Mouse (Mus musculus) frontal cortex, postnatal 14 days (tissue): ENCODE results near the gene Cadps2.

Experiments used
- DNase-seq, 2 experiments: peaks; one replicate each; pipeline ENCODE4 v3.0.0; 2022; ENCODE audit warnings: low spot score in 2 of 2

Cadps2 gene

GRCm38 (mm10) chr6:23839009-23839811 is at the start of gene Cadps2:
Gene Cadps2, minus strand, starts transcription at chr6:23839421.
- DNase-seq = peak in 1 of 2 experiments; percentile 22

- peak in 1 of 2 experiments; percentile 6 for DNase-seq
Measured at GRCm38 (mm10) chr6:23886418-23886817, 47.2 kb upstream of the Cadps2 start.

- DNase-seq = no peak
Measured at GRCm38 (mm10) chr6:23876765-23877408, 37.7 kb upstream of the Cadps2 start.

- no peak for DNase-seq
Measured at GRCm38 (mm10) chr6:23876363-23876762, 37.1 kb upstream of the Cadps2 start.

GRCm38 (mm10) chr6:23873812-23874211 is 34.6 kb upstream of the Cadps2 start:
- DNase-seq = no peak

GRCm38 (mm10) chr6:23873231-23873630 is 34.0 kb upstream of the Cadps2 start:
- no peak for DNase-seq

- no peak for DNase-seq
Measured at GRCm38 (mm10) chr6:23869971-23870370, 30.8 kb upstream of the Cadps2 start.

- DNase-seq = no peak
Measured at GRCm38 (mm10) chr6:23866298-23866697, 27.1 kb upstream of the Cadps2 start.

GRCm38 (mm10) chr6:23853464-23853863 is 14.2 kb upstream of the Cadps2 start:
- no peak for DNase-seq

GRCm38 (mm10) chr6:23840001-23840400 is 780 bp upstream of the Cadps2 start:
- no peak for DNase-seq

GRCm38 (mm10) chr6:23838401-23839008 is 716 bp downstream of the Cadps2 start:
- DNase-seq = no peak

- no peak for DNase-seq
Measured at GRCm38 (mm10) chr6:23837631-23838030, 1.6 kb downstream of the Cadps2 start.

- DNase-seq = no peak
Measured at GRCm38 (mm10) chr6:23837127-23837526, 2.1 kb downstream of the Cadps2 start.

GRCm38 (mm10) chr6:23836694-23837093 is 2.5 kb downstream of the Cadps2 start:
- no peak for DNase-seq

- DNase-seq = no peak
Measured at GRCm38 (mm10) chr6:23835552-23835951, 3.7 kb downstream of the Cadps2 start.

- DNase-seq = no peak
Measured at GRCm38 (mm10) chr6:23830741-23831140, 8.5 kb downstream of the Cadps2 start.

GRCm38 (mm10) chr6:23829338-23829737 is 9.9 kb downstream of the Cadps2 start:
- DNase-seq = no peak

- no peak for DNase-seq
Measured at GRCm38 (mm10) chr6:23821819-23822218, 17.4 kb downstream of the Cadps2 start.

GRCm38 (mm10) chr6:23810087-23810486 is 29.1 kb downstream of the Cadps2 start:
- no peak for DNase-seq

GRCm38 (mm10) chr6:23809344-23809743 is 29.9 kb downstream of the Cadps2 start:
- DNase-seq = no peak

- no peak for DNase-seq
Measured at GRCm38 (mm10) chr6:23805333-23805732, 33.9 kb downstream of the Cadps2 start.

- DNase-seq = no peak
Measured at GRCm38 (mm10) chr6:23791822-23792221, 47.4 kb downstream of the Cadps2 start.

GRCm38 (mm10) chr6:23777641-23778040 is 61.6 kb downstream of the Cadps2 start:
- DNase-seq = no peak
